ENCODE assay signal across 9 mouse cellular contexts in genomic region chr2:116059661-116060060, GRCm38 (mm10). TPM values are rescaled to one million over a fixed set of nuclear protein-coding genes. Genes with fewer than 3 reads are reported as not detected.
DNase-seq lines count a peak whose midpoint lies in the region; ATAC-seq and TF ChIP-seq lines count a peak whose summit lies in the region.
"Had no signal": no experiment of that assay in that cellular context is flagged by ENCODE, and none has a peak within 500 bp of the region (broad histone marks: within the 10 kb centered on the region; RNA-seq: fewer than 3 reads in every experiment).

No protein-coding gene starts in this region.

- WGBS in neural tube, embryonic 11.5 days = 38% methylated on average over 1 of the region's 1 CpGs
- WGBS in limb, embryonic 14.5 days = 63% methylated on average over 1 of the region's 1 CpGs

- H3K27me3 ChIP-seq in neural tube, embryonic 11.5 days (ENCODE audit: control insufficient read depth, insufficient read depth, low read length) = no peaks in the 10 kb centered on the region
- peaks cover 54% of the 10 kb centered on the region for H3K27me3 ChIP-seq in limb, embryonic 14.5 days (ENCODE audit: control insufficient read depth, insufficient read depth, low read length)

- no peak for TF ChIP-seq POLR2A in limb, embryonic 14.5 days (IDR thresholded peaks at IDR 0.05; ENCODE audit: borderline replicate concordance, extremely low read depth, insufficient read depth, insufficient read length)

- H3K4me3 ChIP-seq in neural tube, embryonic 11.5 days (ENCODE audit: low read depth, low read length) = peak overlapping the region; percentile 87
- no peak overlapping the region for H3K4me3 ChIP-seq in limb, embryonic 14.5 days (replicated peaks; ENCODE audit: low read length)

- DNase-seq in embryo, embryonic 10 days (ENCODE audit: low spot score) = peak; percentile 7
- no peak for DNase-seq in embryo, embryonic 10.5 days (ENCODE audit: low spot score)
- no peak for DNase-seq in neural tube, embryonic 11.5 days (ENCODE audit: low spot score)
- DNase-seq in neural tube, embryonic 10.5 days (ENCODE audit: extremely low spot score, low spot score) = no peak
- DNase-seq in limb, embryonic 14.5 days (ENCODE audit: low spot score) = no peak
- no peak for DNase-seq in cerebellum, adult 9-11 months
- no peak for DNase-seq in cerebellum, postnatal 25 days
- DNase-seq: left cerebral cortex, postnatal 4 days had no signal

- H3K27ac ChIP-seq in neural tube, embryonic 11.5 days (ENCODE audit: low read depth, low read length) = no peak overlapping the region
- H3K27ac ChIP-seq in limb, embryonic 14.5 days (replicated peaks; ENCODE audit: low read depth, low read length) = no peak overlapping the region

- no peaks in the 10 kb centered on the region for H3K9me3 ChIP-seq in neural tube, embryonic 11.5 days (ENCODE audit: control insufficient read depth, low read length)
- H3K9me3 ChIP-seq in limb, embryonic 14.5 days (ENCODE audit: control insufficient read depth, low read length) = no peaks in the 10 kb centered on the region

- peak overlapping the region; percentile 85; the same call in 1 of the 2 replicates for H3K9ac ChIP-seq in neural tube, embryonic 11.5 days (ENCODE audit: low read length)
- no peak overlapping the region for H3K9ac ChIP-seq in limb, embryonic 14.5 days (ENCODE audit: low read depth, low read length, severe bottlenecking)

- no peak for ATAC-seq in neural tube, embryonic 11.5 days (ENCODE audit: insufficient read depth, low FRiP score, low TSS enrichment)
- ATAC-seq in limb, embryonic 14.5 days (ENCODE audit: low FRiP score, low read depth) = no peak
- ATAC-seq in megakaryocyte-erythroid progenitor cell, adult 5-6 weeks (replicated peaks; ENCODE audit: low FRiP score, low TSS enrichment, poor library complexity, severe bottlenecking) = no peak

- H3K4me1 ChIP-seq in neural tube, embryonic 11.5 days (ENCODE audit: control insufficient read depth, insufficient read depth, low read length) = peaks cover 31% of the 10 kb centered on the region
- H3K4me1 ChIP-seq in limb, embryonic 14.5 days (ENCODE audit: control insufficient read depth, insufficient read depth, low read length) = peaks cover 6% of the 10 kb centered on the region; the same call in 1 of the 2 replicates

- no peaks in the 10 kb centered on the region; the same call in 1 of the 2 replicates for H3K36me3 ChIP-seq in neural tube, embryonic 11.5 days (ENCODE audit: control insufficient read depth, insufficient read depth, low read length)
- no peaks in the 10 kb centered on the region for H3K36me3 ChIP-seq in limb, embryonic 14.5 days (ENCODE audit: control insufficient read depth, insufficient read depth, low read length)

- H3K4me2 ChIP-seq in neural tube, embryonic 11.5 days (ENCODE audit: low read depth) = peak overlapping the region; percentile 99
- H3K4me2 ChIP-seq in limb, embryonic 14.5 days (replicated peaks; ENCODE audit: low read depth, low read length, severe bottlenecking) = 0 out of 2 replicates have a peak overlapping the region, but pooled peaks have one; percentile 81

RNA-seq across cellular contexts. Expression of gene Meis2, which starts 6.0 kb away (rescaled TPM):
- polyA plus RNA-seq in neural tube, embryonic 11.5 days (2014; fragmentation: Nextera tagmentation; extraction: Ambion mirVana) = 111 and 117 TPM in 2 replicates
- 16.2 and 26.2 TPM in 2 replicates for polyA plus RNA-seq in limb, embryonic 14.5 days (2012; rRNA removed)
- 17.3 and 17.9 TPM in 2 replicates for polyA plus RNA-seq in limb, embryonic 14.5 days (2014; fragmentation: Nextera tagmentation; extraction: Ambion mirVana)
- not detected in 2 replicates for total RNA-seq in megakaryocyte-erythroid progenitor cell, adult 5-6 weeks (2014; fragmentation: Nextera tagmentation)
- 0.46 TPM in 1 of 2 replicates, not detected in the other for total RNA-seq in megakaryocyte-erythroid progenitor cell, adult 5-6 weeks (2017)
